Mouse (Mus musculus) ES-Bruce4 (cell line): ENCODE results near the gene Topors.

Experiments
- CTCF ChIP-seq: IDR thresholded peaks from one replicate; pipeline ENCODE4 v1.8.1; 2011; ENCODE audit warnings: low read depth, low read length
- EP300 ChIP-seq: IDR thresholded peaks from 2 replicates; pipeline ENCODE4 v1.6.1; 2011; ENCODE audit warnings: low read depth, low read length; ENCODE audit not compliant: insufficient read depth
- POLR2A ChIP-seq: IDR thresholded peaks from one replicate; pipeline ENCODE4 v1.8.1; 2011; ENCODE audit warnings: low read length; ENCODE audit not compliant: insufficient read depth

DNA sequence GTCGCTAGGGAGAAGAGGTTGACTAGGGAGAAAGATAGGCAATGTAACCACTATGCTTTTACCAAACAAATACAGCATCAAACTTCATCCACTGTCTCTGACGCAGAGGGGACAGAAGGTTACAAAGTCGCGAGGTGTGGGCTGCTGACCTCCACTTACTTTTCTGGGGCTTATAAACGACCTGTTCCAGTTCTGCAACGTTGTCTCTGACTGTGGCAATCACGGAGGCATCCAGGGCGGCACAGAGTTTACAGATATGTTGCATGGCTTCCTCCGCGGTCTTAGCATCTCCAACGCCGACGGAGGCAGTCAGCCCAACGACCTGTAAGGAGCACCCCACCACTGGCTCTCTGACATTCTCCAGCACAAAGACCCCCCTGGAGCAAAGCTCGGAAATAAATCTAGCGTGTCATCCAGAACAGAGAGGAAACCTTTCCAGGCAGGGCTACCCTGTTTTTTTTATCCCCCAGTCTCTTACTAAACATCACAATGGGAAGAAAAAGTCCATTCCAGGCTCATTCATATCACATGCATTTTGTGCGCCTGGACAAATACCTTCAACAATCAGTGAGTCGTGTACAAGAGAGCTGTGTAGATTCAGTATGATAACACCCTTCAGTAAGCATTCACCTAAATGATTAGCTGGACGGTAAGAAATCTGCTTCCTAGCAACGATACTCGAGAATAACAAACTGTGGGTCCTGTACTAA is 47.6 kb downstream of the Topors start:
- TF ChIP-seq CTCF, result no peak
- no peak for TF ChIP-seq POLR2A
- TF ChIP-seq EP300, result no peak
